Mouse (Mus musculus) adrenal gland, postnatal 14 days (tissue): ENCODE measurements around the gene Tmc1. TPM values are rescaled to one million over a fixed set of nuclear protein-coding genes. Genes with fewer than 3 reads are reported as not detected.
A peak's percentile ranks its signal among the peaks of the same experiment; 100 is the strongest.

Source experiments
- DNase-seq: peaks from one replicate; pipeline ENCODE4 v3.0.0; 2021; ENCODE audit warnings: mixed read lengths
- total RNA-seq: library from RNA; stranded (reverse); gene quantifications from 2 replicates; pipeline ENCODE4 v1.2.3, GENCODE M21; 2021

The Tmc1 gene
- total RNA-seq, 1 experiment from 2014 or later: not detected

- DNase-seq: no peak
These were observed 156.4 kb downstream of the Tmc1 start for GRCm38 (mm10) chr19:20797558-20798101.

GRCm38 (mm10) chr19:20796001-20796400, 158.0 kb downstream of the Tmc1 start:
- DNase-seq: no peak

- DNase-seq: no peak
These were observed 159.0 kb downstream of the Tmc1 start for GRCm38 (mm10) chr19:20794999-20795398.

- DNase-seq: no peak
These were observed 161.2 kb downstream of the Tmc1 start for GRCm38 (mm10) chr19:20792811-20793210.

GRCm38 (mm10) chr19:20787289-20787688, 166.7 kb downstream of the Tmc1 start:
- DNase-seq: no peak

GRCm38 (mm10) chr19:20775681-20776080, 178.3 kb downstream of the Tmc1 start:
- no peak for DNase-seq

GRCm38 (mm10) chr19:20773941-20774340, 180.1 kb downstream of the Tmc1 start:
- no peak for DNase-seq

GRCm38 (mm10) chr19:20764214-20764613, 189.8 kb downstream of the Tmc1 start:
- DNase-seq: peak; percentile 21

GRCm38 (mm10) chr19:20761675-20762426, 192.2 kb downstream of the Tmc1 start:
- DNase-seq: no peak

GRCm38 (mm10) chr19:20761119-20761518, 192.9 kb downstream of the Tmc1 start:
- no peak for DNase-seq

GRCm38 (mm10) chr19:20744630-20745029, 209.4 kb downstream of the Tmc1 start:
- DNase-seq: no peak

Other genes with a start within 250 kb of the Tmc1 start
- 11.4 and 17.3 TPM in 2 replicates for gene Aldh1a7, start 226.6 kb downstream of the Tmc1 start, total RNA-seq